Mouse (Mus musculus) ES-E14 (cell line): ENCODE data around the gene Slc24a4.

ENCODE experiments used
- HCFC1 ChIP-seq: IDR thresholded peaks from 2 replicates; pipeline ENCODE4 v1.6.1; 2012; ENCODE audit warnings: low read length, inconsistent platforms, borderline replicate concordance; ENCODE audit not compliant: insufficient read depth
- MAFK ChIP-seq: IDR thresholded peaks from 2 replicates; pipeline ENCODE4 v1.6.1; 2014; ENCODE audit warnings: mild to moderate bottlenecking, low read depth, low read length, inconsistent platforms; ENCODE audit not compliant: insufficient read depth

DNA sequence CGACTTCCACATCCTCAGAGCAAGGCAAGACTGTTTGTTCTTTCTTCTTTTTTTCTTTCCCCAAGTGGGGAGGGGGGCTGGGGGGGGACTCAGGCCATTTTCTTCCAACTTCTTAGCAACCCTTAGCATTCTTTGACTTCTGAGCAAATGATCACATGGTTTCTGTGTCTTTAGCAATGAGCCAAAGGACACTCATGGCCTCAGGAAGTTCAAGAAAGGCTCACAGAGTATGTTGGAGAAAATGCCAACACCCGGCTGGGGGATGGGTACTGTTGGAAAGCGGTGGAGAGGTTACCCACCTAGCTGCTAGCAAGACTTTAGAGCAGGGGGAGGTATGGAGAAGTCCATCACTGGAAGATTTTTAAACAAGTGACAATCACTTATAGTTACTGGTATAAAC, 15.1 kb upstream of the Slc24a4 start:
- TF ChIP-seq HCFC1 = no peak
- no peak for TF ChIP-seq MAFK
